Mouse (Mus musculus) G1E (cell line): ENCODE results near the gene Il31ra. TPM values are rescaled to one million over a fixed set of nuclear protein-coding genes. Genes with fewer than 3 reads are reported as not detected.

Experiments used
- ATAC-seq: 2 replicates; pipeline ENCODE4 v1.8.0; 2016; ENCODE audit warnings: mild to moderate bottlenecking; ENCODE audit not compliant: insufficient number of reproducible peaks, poor library complexity, low FRiP score, severe bottlenecking; ENCODE audit errors: extremely low read depth
- DNase-seq: peaks from one replicate; pipeline ENCODE4 v3.0.0; 2012; ENCODE audit warnings: low spot score
- H3K27me3 ChIP-seq: 2 replicates; pipeline ENCODE4 v1.6.1; 2012; ENCODE audit warnings: mild to moderate bottlenecking, low read length, inconsistent platforms; ENCODE audit not compliant: insufficient read depth
- H3K36me3 ChIP-seq: replicated peaks from 2 replicates; pipeline ENCODE3; 2012; ENCODE audit warnings: mild to moderate bottlenecking, inconsistent platforms
- H3K4me1 ChIP-seq: 2 replicates; pipeline ENCODE4 v1.6.1; 2012; ENCODE audit warnings: low read depth, low read length, inconsistent platforms, mixed read lengths; ENCODE audit not compliant: insufficient read depth
- H3K4me3 ChIP-seq: 2 replicates; pipeline ENCODE4 v1.5.1; 2012; ENCODE audit warnings: low read depth, mild to moderate bottlenecking, inconsistent platforms, low read length, moderate library complexity, mixed read lengths
- H3K9me3 ChIP-seq: replicated peaks from 2 replicates; pipeline ENCODE4 v1.6.1; 2012; ENCODE audit warnings: inconsistent platforms
- CTCF ChIP-seq: IDR thresholded peaks from 2 replicates; pipeline ENCODE4 v1.5.1; 2012; ENCODE audit warnings: low read depth, low read length, inconsistent platforms, mixed read lengths
- GATA1 ChIP-seq: IDR thresholded peaks from 2 replicates; pipeline ENCODE4 v1.6.1; 2012; ENCODE audit warnings: borderline replicate concordance, low read length, inconsistent platforms, mixed read lengths
- GATA2 ChIP-seq: IDR thresholded peaks from 2 replicates; pipeline ENCODE4 v1.6.1; 2012; ENCODE audit warnings: low read depth, low read length, inconsistent platforms, borderline replicate concordance
- POLR2AphosphoS5 ChIP-seq: IDR thresholded peaks from 2 replicates; pipeline ENCODE4 v1.6.1; 2012; ENCODE audit warnings: low read depth, low read length, inconsistent platforms; ENCODE audit not compliant: insufficient replicate concordance
- TAL1 ChIP-seq: conservative IDR thresholded peaks from 2 replicates; pipeline ENCODE4 v1.6.1; 2012; ENCODE audit warnings: low read depth, low read length, inconsistent platforms, mixed read lengths
- polyA plus RNA-seq: library from polyadenylated mRNA; stranded (reverse); fragments of >175 nt; gene quantifications from 2 replicates; pipeline ENCODE4 v1.2.3, GENCODE M21; 2012
- total RNA-seq, 2 experiments: library from RNA; stranded (forward) in 1 of 2; stranded (reverse) in 1 of 2; fragments of 200-1000 nt in 1 of 2; fragments of >200 nt in 1 of 2; fragmentation: Nextera tagmentation in 1 of 2; gene quantifications; 2 replicates each; pipeline ENCODE4 v1.2.3; 2014 to 2017

Il31ra gene
- total and polyA plus RNA-seq, 3 experiments, result 0.05 TPM; not detected in 2

- peaks cover 24% of the 10 kb centered on the region for H3K27me3 ChIP-seq
- no peaks in the 10 kb centered on the region for H3K9me3 ChIP-seq
- H3K36me3 ChIP-seq, result no peaks in the 10 kb centered on the region
- TF ChIP-seq CTCF (no peak), TAL1 (no peak), POLR2AphosphoS5 (no peak), GATA2 (no peak), GATA1 (no peak)
- H3K4me1 ChIP-seq, result peaks cover 6% of the 10 kb centered on the region; the same call in 1 of the 2 replicates
- H3K4me3 ChIP-seq, result no peak overlapping the region
- no peak for DNase-seq
- no peak for ATAC-seq
These were observed 52.8 kb downstream of the Il31ra start for GRCm38 (mm10) chr13:112541223-112541975.

GRCm38 (mm10) chr13:112540616-112541015 is 53.5 kb downstream of the Il31ra start:
- DNase-seq (no peak), ATAC-seq (no peak)
- peaks cover 6% of the 10 kb centered on the region; the same call in 1 of the 2 replicates for H3K4me1 ChIP-seq
- no peaks in the 10 kb centered on the region for H3K9me3 ChIP-seq
- no peaks in the 10 kb centered on the region for H3K36me3 ChIP-seq
- peaks cover 29% of the 10 kb centered on the region for H3K27me3 ChIP-seq
- TF ChIP-seq GATA2, result no peak
- TF ChIP-seq GATA1, result no peak
- TF ChIP-seq TAL1, result no peak
- no peak for TF ChIP-seq CTCF
- TF ChIP-seq POLR2AphosphoS5, result no peak
- no peak overlapping the region for H3K4me3 ChIP-seq

GRCm38 (mm10) chr13:112537065-112537464 is 57.1 kb downstream of the Il31ra start:
- no peak for DNase-seq
- no peak for ATAC-seq

GRCm38 (mm10) chr13:112536611-112537010 is 57.5 kb downstream of the Il31ra start:
- H3K4me3 ChIP-seq, result no peak overlapping the region
- H3K27me3 ChIP-seq, result peaks cover 23% of the 10 kb centered on the region
- peaks cover 3% of the 10 kb centered on the region; the same call in 1 of the 2 replicates for H3K4me1 ChIP-seq
- ATAC-seq (no peak), DNase-seq (no peak)
- no peaks in the 10 kb centered on the region for H3K9me3 ChIP-seq
- TF ChIP-seq POLR2AphosphoS5 (no peak), TAL1 (no peak), CTCF (no peak), GATA2 (no peak), GATA1 (no peak)
- no peaks in the 10 kb centered on the region for H3K36me3 ChIP-seq

More at GRCm38 (mm10) chr13:112537065-112537464, 57.1 kb downstream of the Il31ra start:
- Histone ChIP-seq H3K36me3 (no peaks in the 10 kb centered on the region), H3K4me3 (no peak overlapping the region), H3K4me1 (peaks cover 3% of the 10 kb centered on the region; the same call in 1 of the 2 replicates), H3K27me3 (peaks cover 22% of the 10 kb centered on the region), H3K9me3 (no peaks in the 10 kb centered on the region)
- TF ChIP-seq POLR2AphosphoS5 (no peak), GATA1 (no peak), CTCF (no peak), TAL1 (no peak), GATA2 (no peak)

- ATAC-seq, result no peak
- no peaks in the 10 kb centered on the region for H3K36me3 ChIP-seq
- H3K4me1 ChIP-seq, result no peaks in the 10 kb centered on the region; the same call in 1 of the 2 replicates
- H3K9me3 ChIP-seq, result no peaks in the 10 kb centered on the region
- TF ChIP-seq CTCF (no peak), POLR2AphosphoS5 (no peak), GATA2 (no peak), TAL1 (no peak), GATA1 (no peak)
- H3K4me3 ChIP-seq, result no peak overlapping the region
- H3K27me3 ChIP-seq, result peaks cover 25% of the 10 kb centered on the region
- no peak for DNase-seq
These were observed 60.6 kb downstream of the Il31ra start for GRCm38 (mm10) chr13:112533556-112533955.

GRCm38 (mm10) chr13:112532235-112532634 is 61.9 kb downstream of the Il31ra start:
- H3K36me3 ChIP-seq, result no peaks in the 10 kb centered on the region
- no peaks in the 10 kb centered on the region; the same call in 1 of the 2 replicates for H3K4me1 ChIP-seq
- H3K4me3 ChIP-seq, result no peak overlapping the region
- H3K27me3 ChIP-seq, result peaks cover 22% of the 10 kb centered on the region
- TF ChIP-seq TAL1 (no peak), GATA2 (no peak), POLR2AphosphoS5 (no peak)
- H3K9me3 ChIP-seq, result no peaks in the 10 kb centered on the region
- ATAC-seq, result no peak
- DNase-seq, result no peak
